Comparison of ENCODE assay signal across 18 mouse cellular contexts in the genomic region with DNA sequence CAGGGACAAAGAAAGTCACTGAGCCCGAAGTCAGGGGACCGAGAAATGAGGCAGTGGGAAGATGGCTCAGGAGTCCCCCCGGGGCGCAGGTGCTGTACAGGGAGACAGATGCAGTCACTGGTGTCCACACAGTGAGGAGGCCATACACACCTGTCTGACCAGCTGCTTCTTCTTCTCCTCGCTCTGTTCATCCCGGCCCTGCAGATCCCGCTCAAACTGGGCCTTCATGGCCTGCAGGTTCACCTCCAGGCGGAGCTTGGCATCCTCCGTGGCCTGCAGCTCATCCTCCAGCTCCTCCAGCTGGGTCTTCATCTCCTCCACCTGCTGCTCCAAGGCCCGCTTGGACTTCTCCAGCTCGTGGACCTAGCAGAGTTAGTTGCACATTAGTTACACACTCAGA. TPM values are rescaled to one million over a fixed set of nuclear protein-coding genes. Genes with fewer than 3 reads are reported as not detected.
"Had no signal": no experiment of that assay in that cellular context is flagged by ENCODE, and none has a peak within 500 bp of the region (broad histone marks: within the 10 kb centered on the region; RNA-seq: fewer than 3 reads in every experiment).

No protein-coding gene starts in this region.

- H3K9ac ChIP-seq: neural tube, embryonic 13.5 days; neural tube, embryonic 15.5 days; stomach, embryonic 15.5 days had no signal

- DNase-seq: retina, postnatal 1 day; right cerebral cortex, adult 18-20 months; right cerebral cortex, postnatal 14 days; right cerebral cortex, postnatal 25 days; right cerebral cortex, postnatal 4 days; spleen, adult 18-20 months; thymus, adult 18-20 months; thymus, adult 2 months; thymus, postnatal 14 days; thymus, postnatal 25 days; thymus, postnatal 36 days; thymus, postnatal 4 days had no signal

- H3K4me3 ChIP-seq: neural tube, embryonic 13.5 days; neural tube, embryonic 15.5 days; stomach, embryonic 15.5 days had no signal

- H3K4me2 ChIP-seq: neural tube, embryonic 13.5 days; neural tube, embryonic 15.5 days; stomach, embryonic 15.5 days had no signal

- H3K27me3 ChIP-seq: neural tube, embryonic 13.5 days; neural tube, embryonic 15.5 days; stomach, embryonic 15.5 days had no signal

- H3K9me3 ChIP-seq: neural tube, embryonic 13.5 days; neural tube, embryonic 15.5 days; stomach, embryonic 15.5 days had no signal

- H3K27ac ChIP-seq: neural tube, embryonic 13.5 days; neural tube, embryonic 15.5 days; stomach, embryonic 15.5 days had no signal

- H3K4me1 ChIP-seq: neural tube, embryonic 13.5 days; neural tube, embryonic 15.5 days; stomach, embryonic 15.5 days had no signal

RNA-seq across cellular contexts. Expression of gene Apol8, which starts 10.2 kb away (rescaled TPM):
- polyA plus RNA-seq: neural tube, embryonic 13.5 days; thymus, postnatal 0 days had no signal

RNA-seq across cellular contexts. Expression of gene Apol9b, which starts 38.1 kb away (rescaled TPM):
- polyA plus RNA-seq: stomach, embryonic 14.5 days; testis, adult 2 months had no signal
